Mouse (Mus musculus): ENCODE measurements around the gene Olfr479. TPM values are rescaled to one million over a fixed set of nuclear protein-coding genes. Genes with fewer than 3 reads are reported as not detected.
"Not testable (repeated sequence)": the region's sequence is repeated elsewhere in the genome, so short reads cannot be mapped to it uniquely, and the experiment has no call there.

The Olfr479 gene
- total RNA-seq (2014; fragmentation: Nextera tagmentation) (not detected in 2 replicates), total RNA-seq (2017) (not detected in 2 replicates)

GRCm38 (mm10) chr7:108050393-108050792 lies at the start of gene Olfr479:
Gene Olfr479, plus strand, starts transcription at chr7:108050693.
- ATAC-seq (replicated peaks; ENCODE audit: low FRiP score, low TSS enrichment, poor library complexity, severe bottlenecking), result no peak

- not testable (repeated sequence) for ATAC-seq (replicated peaks; ENCODE audit: low FRiP score, low TSS enrichment, poor library complexity, severe bottlenecking)
Measured at GRCm38 (mm10) chr7:108014256-108014655, 36.2 kb upstream of the Olfr479 start.

GRCm38 (mm10) chr7:108033889-108034288 lies 16.6 kb upstream of the Olfr479 start, which contains the start of gene Olfr478:
Gene Olfr478, minus strand, starts transcription at chr7:108033989.
- no peak for ATAC-seq (replicated peaks; ENCODE audit: low FRiP score, low TSS enrichment, poor library complexity, severe bottlenecking)

GRCm38 (mm10) chr7:108067246-108067645 lies 16.8 kb downstream of the Olfr479 start, which contains the start of gene Olfr480:
Gene Olfr480, minus strand, starts transcription at chr7:108067346.
- no peak for ATAC-seq (replicated peaks; ENCODE audit: low FRiP score, low TSS enrichment, poor library complexity, severe bottlenecking)

- no peak for ATAC-seq (replicated peaks; ENCODE audit: low FRiP score, low TSS enrichment, poor library complexity, severe bottlenecking)
Measured at GRCm38 (mm10) chr7:108079555-108079954, 29.1 kb downstream of the Olfr479 start, which contains the start of gene Olfr481. Gene Olfr481, plus strand, starts transcription at chr7:108079855.

GRCm38 (mm10) chr7:108097486-108097885 lies 47.0 kb downstream of the Olfr479 start, which contains the start of gene Olfr482:
Gene Olfr482, minus strand, starts transcription at chr7:108097586.
- no peak for ATAC-seq (replicated peaks; ENCODE audit: low FRiP score, low TSS enrichment, poor library complexity, severe bottlenecking)

GRCm38 (mm10) chr7:108100549-108100948 lies 50.1 kb downstream of the Olfr479 start, which contains the start of gene Olfr483:
Gene Olfr483, plus strand, starts transcription at chr7:108100849.
- ATAC-seq (replicated peaks; ENCODE audit: low FRiP score, low TSS enrichment, poor library complexity, severe bottlenecking), result no peak

Other genes starting within 250 kb of the Olfr479 start
- gene Ovch2, start 249.5 kb upstream of the Olfr479 start, total RNA-seq (2014; fragmentation: Nextera tagmentation), result not detected in 2 replicates
- not detected in 2 replicates for gene Ovch2, start 249.5 kb upstream of the Olfr479 start, total RNA-seq (2017)
- not detected in 2 replicates for gene Olfr467, start 238.4 kb upstream of the Olfr479 start, total RNA-seq (2014; fragmentation: Nextera tagmentation)
- gene Olfr467, start 238.4 kb upstream of the Olfr479 start, total RNA-seq (2017), result not detected in 2 replicates
- gene Olfr469, start 225.2 kb upstream of the Olfr479 start, total RNA-seq (2014; fragmentation: Nextera tagmentation), result not detected in 2 replicates
- not detected in 2 replicates for gene Olfr469, start 225.2 kb upstream of the Olfr479 start, total RNA-seq (2017)
- gene Olfr470, start 203.2 kb upstream of the Olfr479 start, total RNA-seq (2014; fragmentation: Nextera tagmentation), result not detected in 2 replicates
- not detected in 2 replicates for gene Olfr470, start 203.2 kb upstream of the Olfr479 start, total RNA-seq (2017)
- gene Olfr472, start 152.8 kb upstream of the Olfr479 start, total RNA-seq (2014; fragmentation: Nextera tagmentation), result not detected in 2 replicates
- gene Olfr472, start 152.8 kb upstream of the Olfr479 start, total RNA-seq (2017), result not detected in 2 replicates
- not detected in 2 replicates for gene Olfr473, start 120.2 kb upstream of the Olfr479 start, total RNA-seq (2014; fragmentation: Nextera tagmentation)
- gene Olfr473, start 120.2 kb upstream of the Olfr479 start, total RNA-seq (2017), result not detected in 2 replicates
- not detected in 2 replicates for gene Olfr474, start 96.0 kb upstream of the Olfr479 start, total RNA-seq (2014; fragmentation: Nextera tagmentation)
- not detected in 2 replicates for gene Olfr474, start 96.0 kb upstream of the Olfr479 start, total RNA-seq (2017)
- gene Olfr476, start 85.9 kb upstream of the Olfr479 start, total RNA-seq (2014; fragmentation: Nextera tagmentation), result not detected in 2 replicates
- gene Olfr476, start 85.9 kb upstream of the Olfr479 start, total RNA-seq (2017), result not detected in 2 replicates
- gene Olfr477, start 64.0 kb upstream of the Olfr479 start, total RNA-seq (2014; fragmentation: Nextera tagmentation), result not detected in 2 replicates
- not detected in 2 replicates for gene Olfr477, start 64.0 kb upstream of the Olfr479 start, total RNA-seq (2017)
- gene Olfr478, start 16.7 kb upstream of the Olfr479 start, total RNA-seq (2014; fragmentation: Nextera tagmentation), result not detected in 2 replicates
- not detected in 2 replicates for gene Olfr478, start 16.7 kb upstream of the Olfr479 start, total RNA-seq (2017)
- gene Olfr480, start 16.7 kb downstream of the Olfr479 start, total RNA-seq (2014; fragmentation: Nextera tagmentation), result not detected in 2 replicates
- not detected in 2 replicates for gene Olfr480, start 16.7 kb downstream of the Olfr479 start, total RNA-seq (2017)
- gene Olfr481, start 29.2 kb downstream of the Olfr479 start, total RNA-seq (2014; fragmentation: Nextera tagmentation), result not detected in 2 replicates
- gene Olfr481, start 29.2 kb downstream of the Olfr479 start, total RNA-seq (2017), result not detected in 2 replicates
- gene Olfr482, start 46.9 kb downstream of the Olfr479 start, total RNA-seq (2014; fragmentation: Nextera tagmentation), result not detected in 2 replicates
- not detected in 2 replicates for gene Olfr482, start 46.9 kb downstream of the Olfr479 start, total RNA-seq (2017)
- not detected in 2 replicates for gene Olfr483, start 50.2 kb downstream of the Olfr479 start, total RNA-seq (2014; fragmentation: Nextera tagmentation)
- gene Olfr483, start 50.2 kb downstream of the Olfr479 start, total RNA-seq (2017), result not detected in 2 replicates
- gene Olfr484, start 76.8 kb downstream of the Olfr479 start, total RNA-seq (2014; fragmentation: Nextera tagmentation), result not detected in 2 replicates
- not detected in 2 replicates for gene Olfr484, start 76.8 kb downstream of the Olfr479 start, total RNA-seq (2017)
- gene Olfr485, start 109.2 kb downstream of the Olfr479 start, total RNA-seq (2014; fragmentation: Nextera tagmentation), result not detected in 2 replicates
- gene Olfr485, start 109.2 kb downstream of the Olfr479 start, total RNA-seq (2017), result not detected in 2 replicates
- not detected in 2 replicates for gene Olfr486, start 122.0 kb downstream of the Olfr479 start, total RNA-seq (2014; fragmentation: Nextera tagmentation)
- gene Olfr486, start 122.0 kb downstream of the Olfr479 start, total RNA-seq (2017), result not detected in 2 replicates
- gene Olfr487, start 163.9 kb downstream of the Olfr479 start, total RNA-seq (2014; fragmentation: Nextera tagmentation), result not detected in 2 replicates
- not detected in 2 replicates for gene Olfr487, start 163.9 kb downstream of the Olfr479 start, total RNA-seq (2017)
- gene Olfr488, start 207.7 kb downstream of the Olfr479 start, total RNA-seq (2014; fragmentation: Nextera tagmentation), result not detected in 2 replicates
- gene Olfr488, start 207.7 kb downstream of the Olfr479 start, total RNA-seq (2017), result not detected in 2 replicates
- not detected in 2 replicates for gene Olfr490, start 238.2 kb downstream of the Olfr479 start, total RNA-seq (2014; fragmentation: Nextera tagmentation)
- gene Olfr490, start 238.2 kb downstream of the Olfr479 start, total RNA-seq (2017), result not detected in 2 replicates

Data from megakaryocyte-erythroid progenitor cell, adult 5-6 weeks (primary cell).